Mouse (Mus musculus): ENCODE measurements around the gene Abhd14b. TPM values are rescaled to one million over a fixed set of nuclear protein-coding genes. Genes with fewer than 3 reads are reported as not detected.

The Abhd14b gene
- polyA plus RNA-seq, 1 experiment from 2014 or later: 6.0 TPM

GRCm38 (mm10) chr9:106433389-106433788 is 13.9 kb upstream of the Abhd14b start:
- Histone ChIP-seq H3K27me3 (replicated peaks) (no peaks in the 10 kb centered on the region), H3K36me3 (peaks cover 38% of the 10 kb centered on the region), H3K9me3 (no peaks in the 10 kb centered on the region), H3K4me2 (replicated peaks) (no peak overlapping the region), H3K27ac (no peak overlapping the region), H3K4me1 (peaks cover 22% of the 10 kb centered on the region), H3K9ac (no peak overlapping the region), H3K4me3 (no peak overlapping the region)
- ATAC-seq (ENCODE audit: low FRiP score, low read depth): no peak
- WGBS: 79% methylated on average over 7 of the region's 7 CpGs

DNA sequence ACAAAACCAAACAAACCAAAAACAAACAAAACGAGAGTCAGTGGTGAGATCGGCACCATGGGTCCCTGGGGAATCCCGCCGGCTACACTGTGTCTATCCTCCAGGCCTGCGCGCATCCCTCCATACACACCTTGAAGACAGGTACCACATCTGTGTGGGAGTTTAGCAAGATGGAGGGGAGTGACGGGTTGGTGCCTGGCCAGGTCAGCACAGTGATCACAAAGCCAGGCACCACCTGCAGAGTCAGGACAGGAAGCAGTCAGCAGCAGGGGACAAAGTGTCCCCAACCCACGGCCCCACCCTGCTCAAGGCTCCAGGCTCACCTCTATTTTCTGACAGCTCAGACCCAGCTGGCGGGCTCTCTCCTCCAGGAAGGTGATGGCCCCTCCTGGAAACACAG is 10.7 kb upstream of the Abhd14b start:
- H3K4me1 ChIP-seq: peaks cover 20% of the 10 kb centered on the region
- no peak overlapping the region for H3K4me3 ChIP-seq
- 87% methylated on average over 9 of the region's 9 CpGs for WGBS
- peaks cover 30% of the 10 kb centered on the region for H3K36me3 ChIP-seq
- H3K4me2 ChIP-seq (replicated peaks): peak overlapping the region; percentile 84; the same call in 1 of the 2 replicates
- ATAC-seq (ENCODE audit: low FRiP score, low read depth): no peak
- no peaks in the 10 kb centered on the region for H3K9me3 ChIP-seq
- H3K9ac ChIP-seq: no peak overlapping the region
- H3K27me3 ChIP-seq (replicated peaks): no peaks in the 10 kb centered on the region
- no peak overlapping the region for H3K27ac ChIP-seq

DNA sequence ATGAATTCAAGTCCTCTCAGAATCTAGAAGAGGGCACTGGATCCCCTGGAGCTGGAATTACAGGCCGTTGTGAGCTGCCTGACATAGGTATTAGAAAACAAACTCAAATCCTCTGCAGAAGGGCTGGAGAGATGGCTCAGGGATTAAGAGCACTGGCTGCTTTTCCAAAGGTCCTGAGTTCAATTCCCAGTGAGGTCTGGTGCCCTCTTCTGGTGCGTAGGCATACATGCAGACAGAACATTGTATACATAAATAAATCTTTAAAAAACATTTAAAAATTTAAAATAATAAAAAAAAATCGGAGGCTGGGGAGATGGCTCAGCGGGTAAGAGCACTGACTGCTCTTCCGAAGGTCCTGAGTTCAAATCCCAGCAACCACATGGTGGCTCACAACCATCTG is 4.6 kb upstream of the Abhd14b start:
- H3K36me3 ChIP-seq: no peaks in the 10 kb centered on the region
- H3K9me3 ChIP-seq: no peaks in the 10 kb centered on the region
- WGBS: 84% methylated on average over 5 of the region's 5 CpGs
- H3K9ac ChIP-seq: no peak overlapping the region
- no peak overlapping the region for H3K27ac ChIP-seq
- H3K27me3 ChIP-seq (replicated peaks): no peaks in the 10 kb centered on the region
- no peak overlapping the region for H3K4me3 ChIP-seq
- H3K4me1 ChIP-seq: peaks cover 21% of the 10 kb centered on the region
- H3K4me2 ChIP-seq (replicated peaks): no peak overlapping the region
- no peak for ATAC-seq (ENCODE audit: low FRiP score, low read depth)

GRCm38 (mm10) chr9:106444836-106445235 is 2.4 kb upstream of the Abhd14b start:
- Histone ChIP-seq H3K36me3 (no peaks in the 10 kb centered on the region), H3K4me1 (peaks cover 21% of the 10 kb centered on the region), H3K9ac (no peak overlapping the region), H3K9me3 (no peaks in the 10 kb centered on the region), H3K4me3 (no peak overlapping the region), H3K27ac (no peak overlapping the region), H3K27me3 (replicated peaks) (no peaks in the 10 kb centered on the region), H3K4me2 (replicated peaks) (no peak overlapping the region)
- ATAC-seq (ENCODE audit: low FRiP score, low read depth): no peak
- 77% methylated on average over 4 of the region's 4 CpGs for WGBS

GRCm38 (mm10) chr9:106447951-106448350 is 692 bp downstream of the Abhd14b start:
- no peak overlapping the region for H3K27ac ChIP-seq
- H3K9ac ChIP-seq: no peak overlapping the region
- ATAC-seq (ENCODE audit: low FRiP score, low read depth): peak; percentile 22; the same call in 1 of the 2 replicates
- H3K4me2 ChIP-seq (replicated peaks): peak overlapping the region; percentile 79
- no peak overlapping the region; the same call in 1 of the 2 replicates for H3K4me3 ChIP-seq
- 41% methylated on average over 9 of the region's 9 CpGs for WGBS
- H3K27me3 ChIP-seq (replicated peaks): no peaks in the 10 kb centered on the region
- H3K36me3 ChIP-seq: no peaks in the 10 kb centered on the region
- peaks cover 45% of the 10 kb centered on the region for H3K4me1 ChIP-seq
- H3K9me3 ChIP-seq: no peaks in the 10 kb centered on the region

GRCm38 (mm10) chr9:106448498-106449031 is 1.3 kb downstream of the Abhd14b start:
- H3K36me3 ChIP-seq: no peaks in the 10 kb centered on the region
- ATAC-seq (ENCODE audit: low FRiP score, low read depth): 0 out of 2 replicates have a peak, but pooled peaks have one; percentile 28
- H3K9ac ChIP-seq: peak overlapping the region; percentile 38; the same call in 1 of the 2 replicates
- no peak overlapping the region for H3K27ac ChIP-seq
- peak overlapping the region; percentile 33 for H3K4me3 ChIP-seq
- 1% methylated on average over 23 of the region's 23 CpGs for WGBS
- no peaks in the 10 kb centered on the region for H3K27me3 ChIP-seq (replicated peaks)
- no peaks in the 10 kb centered on the region for H3K9me3 ChIP-seq
- H3K4me1 ChIP-seq: peaks cover 50% of the 10 kb centered on the region
- H3K4me2 ChIP-seq (replicated peaks): peak overlapping the region; percentile 79

DNA sequence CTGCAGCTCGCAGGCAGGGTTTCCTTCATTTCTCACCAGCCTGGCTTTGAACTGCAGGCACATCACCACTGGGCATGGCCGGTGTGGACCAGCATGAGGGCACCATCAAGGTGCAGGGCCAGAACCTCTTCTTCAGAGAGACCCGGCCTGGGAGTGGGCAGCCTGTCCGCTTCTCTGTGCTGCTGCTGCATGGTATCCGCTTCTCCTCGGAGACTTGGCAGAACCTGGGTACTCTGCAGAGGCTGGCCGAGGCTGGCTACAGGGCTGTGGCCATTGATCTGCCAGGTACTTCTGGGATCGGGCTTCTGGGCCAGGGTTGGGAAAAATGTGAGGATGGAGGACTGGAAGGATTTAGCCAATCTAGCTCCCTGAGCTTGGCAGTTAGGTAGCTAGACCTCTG is 2.7 kb downstream of the Abhd14b start:
- 91% methylated on average over 8 of the region's 8 CpGs for WGBS
- Histone ChIP-seq H3K36me3 (no peaks in the 10 kb centered on the region), H3K4me2 (replicated peaks) (no peak overlapping the region), H3K4me1 (peaks cover 52% of the 10 kb centered on the region), H3K4me3 (no peak overlapping the region), H3K27me3 (replicated peaks) (no peaks in the 10 kb centered on the region), H3K27ac (no peak overlapping the region), H3K9ac (no peak overlapping the region), H3K9me3 (no peaks in the 10 kb centered on the region)
- ATAC-seq (ENCODE audit: low FRiP score, low read depth): no peak

DNA sequence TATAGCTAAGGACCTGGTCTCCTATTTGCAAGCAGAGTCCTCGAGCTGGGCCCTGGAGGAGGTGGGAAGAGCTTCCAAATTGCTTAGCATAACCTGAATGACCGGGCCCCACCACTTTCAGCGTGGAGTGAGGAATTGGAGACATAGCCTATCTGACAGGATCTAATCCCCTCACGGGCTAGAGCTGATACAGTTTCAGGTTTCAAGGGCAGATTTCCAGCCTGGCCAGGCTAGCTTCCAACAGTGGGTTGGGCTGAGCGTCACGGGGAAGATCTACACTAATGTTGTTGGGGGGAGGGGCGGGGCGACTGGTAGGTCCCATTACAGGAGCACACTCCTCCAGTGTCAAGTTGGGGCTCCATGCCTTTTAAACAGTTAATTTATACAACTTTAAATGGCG is 3.4 kb downstream of the Abhd14b start:
- Histone ChIP-seq H3K4me1 (peaks cover 59% of the 10 kb centered on the region), H3K9ac (no peak overlapping the region), H3K27ac (no peak overlapping the region), H3K27me3 (replicated peaks) (no peaks in the 10 kb centered on the region), H3K4me2 (replicated peaks) (peak overlapping the region; percentile 22), H3K9me3 (no peaks in the 10 kb centered on the region), H3K4me3 (no peak overlapping the region), H3K36me3 (no peaks in the 10 kb centered on the region)
- ATAC-seq (ENCODE audit: low FRiP score, low read depth): no peak
- 15% methylated on average over 9 of the region's 9 CpGs for WGBS

- Histone ChIP-seq H3K4me2 (replicated peaks) (peak overlapping the region; percentile 22; the same call in 1 of the 2 replicates), H3K4me3 (no peak overlapping the region), H3K4me1 (peaks cover 66% of the 10 kb centered on the region), H3K27me3 (replicated peaks) (no peaks in the 10 kb centered on the region), H3K36me3 (no peaks in the 10 kb centered on the region), H3K9ac (no peak overlapping the region), H3K9me3 (no peaks in the 10 kb centered on the region), H3K27ac (no peak overlapping the region)
- WGBS: 72% methylated on average over 11 of the region's 11 CpGs
- ATAC-seq (ENCODE audit: low FRiP score, low read depth): no peak
Measured at GRCm38 (mm10) chr9:106451298-106451697, 4.0 kb downstream of the Abhd14b start.

DNA sequence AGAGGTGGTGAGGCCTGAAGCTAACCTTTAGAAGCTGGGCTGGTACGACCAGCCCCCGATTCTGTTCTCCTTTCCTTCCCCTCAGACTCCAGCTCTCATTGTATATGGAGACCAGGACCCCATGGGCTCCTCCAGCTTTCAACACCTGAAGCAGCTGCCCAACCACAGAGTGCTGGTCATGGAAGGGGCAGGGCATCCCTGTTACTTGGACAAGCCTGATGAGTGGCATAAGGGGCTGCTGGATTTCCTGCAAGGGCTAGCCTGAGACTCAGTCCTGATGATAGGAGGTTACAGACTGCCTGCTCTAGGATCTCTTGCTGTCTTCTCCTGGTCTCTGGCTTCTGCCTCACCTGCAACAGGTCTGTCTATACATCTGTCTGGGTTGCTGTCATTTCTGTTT is 4.6 kb downstream of the Abhd14b start:
- 61% methylated on average over 2 of the region's 2 CpGs for WGBS
- Histone ChIP-seq H3K27me3 (replicated peaks) (no peaks in the 10 kb centered on the region), H3K36me3 (no peaks in the 10 kb centered on the region), H3K4me2 (replicated peaks) (peak overlapping the region; percentile 92), H3K9ac (0 out of 2 replicates have a peak overlapping the region, but pooled peaks have one; percentile 93), H3K4me1 (peaks cover 70% of the 10 kb centered on the region), H3K9me3 (no peaks in the 10 kb centered on the region), H3K4me3 (no peak overlapping the region), H3K27ac (no peak overlapping the region)
- no peak for ATAC-seq (ENCODE audit: low FRiP score, low read depth)

GRCm38 (mm10) chr9:106452351-106452750 is 5.1 kb downstream of the Abhd14b start:
- H3K27ac ChIP-seq: peak overlapping the region; percentile 95; the same call in 1 of the 2 replicates
- WGBS: 15% methylated on average over 6 of the region's 6 CpGs
- H3K27me3 ChIP-seq (replicated peaks): no peaks in the 10 kb centered on the region
- peak overlapping the region; percentile 93 for H3K9ac ChIP-seq
- no peak for ATAC-seq (ENCODE audit: low FRiP score, low read depth)
- peak overlapping the region; percentile 67; the same call in 1 of the 2 replicates for H3K4me3 ChIP-seq
- H3K4me2 ChIP-seq (replicated peaks): peak overlapping the region; percentile 92
- no peaks in the 10 kb centered on the region for H3K36me3 ChIP-seq
- H3K9me3 ChIP-seq: no peaks in the 10 kb centered on the region
- peaks cover 71% of the 10 kb centered on the region for H3K4me1 ChIP-seq

DNA sequence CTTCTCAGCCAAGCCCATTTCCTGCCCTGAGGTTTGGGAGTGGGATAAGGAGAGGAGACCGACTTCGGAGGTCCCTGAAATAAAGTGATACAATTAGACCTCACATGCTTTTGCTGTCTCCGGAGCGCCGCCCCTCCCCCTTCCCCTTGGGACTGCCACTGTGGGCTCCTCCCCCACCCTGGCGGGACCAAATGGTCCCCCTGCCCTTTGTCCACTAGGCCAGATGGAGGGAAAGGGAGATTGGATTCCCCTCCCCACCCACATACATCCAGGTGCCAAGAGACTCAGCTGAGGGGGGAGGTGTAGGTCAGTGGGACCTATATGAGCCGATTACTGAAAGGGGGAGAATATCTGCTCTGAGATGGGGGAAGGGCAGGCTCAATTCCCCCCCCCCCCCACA is 5.6 kb downstream of the Abhd14b start:
- peak overlapping the region; percentile 92 for H3K4me2 ChIP-seq (replicated peaks)
- peak overlapping the region; percentile 93 for H3K9ac ChIP-seq
- peaks cover 71% of the 10 kb centered on the region for H3K4me1 ChIP-seq
- H3K36me3 ChIP-seq: no peaks in the 10 kb centered on the region; the same call in 1 of the 2 replicates
- H3K9me3 ChIP-seq: no peaks in the 10 kb centered on the region
- peak overlapping the region; percentile 95 for H3K27ac ChIP-seq
- H3K4me3 ChIP-seq: peak overlapping the region; percentile 67
- 0% methylated on average over 7 of the region's 7 CpGs for WGBS
- peak; percentile 11 for ATAC-seq (ENCODE audit: low FRiP score, low read depth)
- H3K27me3 ChIP-seq (replicated peaks): no peaks in the 10 kb centered on the region
